Mouse (Mus musculus) G1E (cell line): ENCODE measurements around the gene Itprid1. TPM values are rescaled to one million over a fixed set of nuclear protein-coding genes. Genes with fewer than 3 reads are reported as not detected.

Source experiments
- ATAC-seq: 2 replicates; pipeline ENCODE4 v1.8.0; 2016; ENCODE audit warnings: mild to moderate bottlenecking; ENCODE audit not compliant: insufficient number of reproducible peaks, poor library complexity, low FRiP score, severe bottlenecking; ENCODE audit errors: extremely low read depth
- DNase-seq: peaks from one replicate; pipeline ENCODE4 v3.0.0; 2012; ENCODE audit warnings: low spot score
- H3K27me3 ChIP-seq: 2 replicates; pipeline ENCODE4 v1.6.1; 2012; ENCODE audit warnings: mild to moderate bottlenecking, low read length, inconsistent platforms; ENCODE audit not compliant: insufficient read depth
- H3K36me3 ChIP-seq: replicated peaks from 2 replicates; pipeline ENCODE3; 2012; ENCODE audit warnings: mild to moderate bottlenecking, inconsistent platforms
- H3K4me1 ChIP-seq: 2 replicates; pipeline ENCODE4 v1.6.1; 2012; ENCODE audit warnings: low read depth, low read length, inconsistent platforms, mixed read lengths; ENCODE audit not compliant: insufficient read depth
- H3K4me3 ChIP-seq: 2 replicates; pipeline ENCODE4 v1.5.1; 2012; ENCODE audit warnings: low read depth, mild to moderate bottlenecking, inconsistent platforms, low read length, moderate library complexity, mixed read lengths
- H3K9me3 ChIP-seq: replicated peaks from 2 replicates; pipeline ENCODE4 v1.6.1; 2012; ENCODE audit warnings: inconsistent platforms
- CTCF ChIP-seq: IDR thresholded peaks from 2 replicates; pipeline ENCODE4 v1.5.1; 2012; ENCODE audit warnings: low read depth, low read length, inconsistent platforms, mixed read lengths
- GATA1 ChIP-seq: IDR thresholded peaks from 2 replicates; pipeline ENCODE4 v1.6.1; 2012; ENCODE audit warnings: borderline replicate concordance, low read length, inconsistent platforms, mixed read lengths
- GATA2 ChIP-seq: IDR thresholded peaks from 2 replicates; pipeline ENCODE4 v1.6.1; 2012; ENCODE audit warnings: low read depth, low read length, inconsistent platforms, borderline replicate concordance
- POLR2AphosphoS5 ChIP-seq: IDR thresholded peaks from 2 replicates; pipeline ENCODE4 v1.6.1; 2012; ENCODE audit warnings: low read depth, low read length, inconsistent platforms; ENCODE audit not compliant: insufficient replicate concordance
- TAL1 ChIP-seq: conservative IDR thresholded peaks from 2 replicates; pipeline ENCODE4 v1.6.1; 2012; ENCODE audit warnings: low read depth, low read length, inconsistent platforms, mixed read lengths
- polyA plus RNA-seq: library from polyadenylated mRNA; stranded (reverse); fragments of >175 nt; gene quantifications from 2 replicates; pipeline ENCODE4 v1.2.3, GENCODE M21; 2012
- total RNA-seq, 2 experiments: library from RNA; stranded (forward) in 1 of 2; stranded (reverse) in 1 of 2; fragments of 200-1000 nt in 1 of 2; fragments of >200 nt in 1 of 2; fragmentation: Nextera tagmentation in 1 of 2; gene quantifications; 2 replicates each; pipeline ENCODE4 v1.2.3; 2014 to 2017

Gene Itprid1
- total and polyA plus RNA-seq, 3 experiments = not detected

- no peak for TF ChIP-seq GATA2
- TF ChIP-seq CTCF = no peak
- no peak for TF ChIP-seq POLR2AphosphoS5
- TF ChIP-seq GATA1 = no peak
- TF ChIP-seq TAL1 = no peak
- Histone ChIP-seq H3K4me3 (no peak overlapping the region), H3K36me3 (no peaks in the 10 kb centered on the region), H3K27me3 (no peaks in the 10 kb centered on the region), H3K9me3 (no peaks in the 10 kb centered on the region), H3K4me1 (no peaks in the 10 kb centered on the region)
- DNase-seq (no peak), ATAC-seq (no peak)
These were observed 28.5 kb downstream of the Itprid1 start for GRCm38 (mm10) chr6:55865206-55865605.

- TF ChIP-seq GATA1 (no peak), GATA2 (no peak), POLR2AphosphoS5 (no peak), CTCF (no peak), TAL1 (no peak)
- Histone ChIP-seq H3K9me3 (no peaks in the 10 kb centered on the region), H3K4me3 (no peak overlapping the region), H3K27me3 (no peaks in the 10 kb centered on the region), H3K4me1 (no peaks in the 10 kb centered on the region), H3K36me3 (no peaks in the 10 kb centered on the region)
- DNase-seq = no peak
- no peak for ATAC-seq
These were observed 42.8 kb downstream of the Itprid1 start for GRCm38 (mm10) chr6:55879356-55879960.

DNA sequence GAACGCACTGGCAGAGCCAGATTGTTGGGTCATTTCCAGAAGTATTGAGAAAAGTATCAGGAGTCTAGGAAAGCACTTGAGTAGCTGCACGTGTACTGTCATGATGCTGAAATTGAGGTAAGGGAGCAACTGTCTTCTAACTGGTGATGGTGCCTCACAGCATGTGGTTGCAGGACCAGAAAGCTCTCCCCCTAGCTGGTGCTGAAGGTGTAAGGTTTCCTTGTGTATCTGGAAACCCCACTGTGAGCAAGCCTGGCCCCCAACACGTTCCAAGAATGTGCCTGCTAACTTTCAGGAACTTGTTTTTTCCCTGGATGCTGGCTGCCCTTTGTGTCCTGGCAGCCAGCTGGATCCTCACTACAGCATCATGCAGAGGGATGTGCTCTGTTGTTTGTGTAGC lies 44.2 kb downstream of the Itprid1 start:
- Histone ChIP-seq H3K27me3 (no peaks in the 10 kb centered on the region), H3K36me3 (no peaks in the 10 kb centered on the region), H3K4me3 (no peak overlapping the region), H3K9me3 (no peaks in the 10 kb centered on the region), H3K4me1 (no peaks in the 10 kb centered on the region)
- no peak for TF ChIP-seq POLR2AphosphoS5
- TF ChIP-seq CTCF = no peak
- no peak for TF ChIP-seq GATA2
- TF ChIP-seq GATA1 = no peak
- TF ChIP-seq TAL1 = no peak
- no peak for DNase-seq
- no peak for ATAC-seq

- no peak for DNase-seq
- TF ChIP-seq CTCF (no peak), TAL1 (no peak), GATA2 (no peak), GATA1 (no peak), POLR2AphosphoS5 (no peak)
- no peaks in the 10 kb centered on the region for H3K9me3 ChIP-seq
These were observed 50.9 kb downstream of the Itprid1 start for GRCm38 (mm10) chr6:55887598-55887997.

DNA sequence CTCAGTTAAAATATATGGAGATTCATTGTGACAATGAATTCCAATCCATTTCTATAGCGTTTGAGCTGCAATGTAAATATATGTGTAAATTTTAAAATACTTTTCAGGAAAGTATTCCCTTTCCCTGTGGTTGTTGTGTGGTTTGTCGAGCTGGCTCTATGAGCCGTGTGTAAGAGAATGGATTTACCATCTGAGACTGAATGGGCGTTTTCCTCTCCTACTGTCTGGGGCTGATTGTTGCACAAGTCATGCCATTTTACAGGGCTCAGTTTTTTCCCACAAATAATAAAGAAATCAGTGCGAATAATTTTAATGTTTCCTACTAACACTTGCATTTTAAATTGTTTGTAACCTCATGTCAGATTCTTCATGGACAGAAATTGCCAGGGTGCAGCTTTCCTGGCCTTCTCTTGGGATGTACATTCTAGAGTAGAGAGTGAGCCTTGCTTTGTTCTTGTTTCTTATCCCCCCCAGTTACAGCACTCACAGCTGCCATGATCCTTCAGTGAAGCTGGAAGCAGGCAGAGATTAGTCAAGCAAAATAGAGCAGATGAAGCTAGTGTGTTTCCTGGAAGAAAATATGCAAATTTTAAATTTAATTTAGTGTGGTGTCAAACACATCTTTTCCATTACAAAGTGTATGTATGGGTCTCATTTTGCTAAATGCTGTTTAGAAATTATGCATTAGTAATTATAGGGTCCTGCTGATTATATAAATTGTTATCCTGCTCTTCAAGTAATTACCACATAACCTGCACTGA lies 65.1 kb downstream of the Itprid1 start:
- no peak overlapping the region for H3K4me3 ChIP-seq
- no peak for ATAC-seq
- H3K4me1 ChIP-seq = no peaks in the 10 kb centered on the region
- no peak for DNase-seq
- no peaks in the 10 kb centered on the region for H3K36me3 ChIP-seq
- TF ChIP-seq CTCF = no peak
- no peak for TF ChIP-seq GATA2
- no peak for TF ChIP-seq GATA1
- TF ChIP-seq POLR2AphosphoS5 = no peak
- H3K27me3 ChIP-seq = no peaks in the 10 kb centered on the region
- H3K9me3 ChIP-seq = no peaks in the 10 kb centered on the region

More at GRCm38 (mm10) chr6:55887598-55887997, 50.9 kb downstream of the Itprid1 start:
- Histone ChIP-seq H3K4me3 (no peak overlapping the region), H3K27me3 (no peaks in the 10 kb centered on the region), H3K36me3 (no peaks in the 10 kb centered on the region), H3K4me1 (no peaks in the 10 kb centered on the region)
- ATAC-seq = no peak

- H3K9me3 ChIP-seq = no peaks in the 10 kb centered on the region
- H3K4me3 ChIP-seq = no peak overlapping the region
These were observed 65.6 kb downstream of the Itprid1 start for GRCm38 (mm10) chr6:55902329-55902605.

More at GRCm38 (mm10) chr6:55902329-55902605, 65.6 kb downstream of the Itprid1 start:
- TF ChIP-seq CTCF = no peak
- TF ChIP-seq POLR2AphosphoS5 = no peak
- no peak for TF ChIP-seq TAL1
- TF ChIP-seq GATA2 = no peak
- no peak for TF ChIP-seq GATA1
- no peak for ATAC-seq
- DNase-seq = no peak
- Histone ChIP-seq H3K4me1 (no peaks in the 10 kb centered on the region), H3K27me3 (no peaks in the 10 kb centered on the region), H3K36me3 (no peaks in the 10 kb centered on the region)
